Mouse (Mus musculus) left cerebral cortex, postnatal 14 days (tissue): ENCODE measurements around the gene Prkaa2. TPM values are rescaled to one million over a fixed set of nuclear protein-coding genes. Genes with fewer than 3 reads are reported as not detected.

ENCODE experiments used
- DNase-seq, 2 experiments: peaks; one replicate each; pipeline ENCODE4 v3.0.0; 2021 to 2022; ENCODE audit warnings: low spot score in 2 of 2, mixed read lengths in 1 of 2
- intact Hi-C: fragments of 180-260 bp; cut with DNase I; formaldehyde crosslinking; loops from one replicate; pipeline ENCODE4 v1.15.1; 2025
- total RNA-seq, 2 experiments: library from RNA; stranded (reverse); gene quantifications; 2 replicates each; pipeline ENCODE4 v1.2.3; 2021

Gene Prkaa2
- total RNA-seq, 2 experiments from 2014 or later = 33.2 to 33.6 TPM

- intact Hi-C loops = no loop called here
- DNase-seq = no peak
Measured at GRCm38 (mm10) chr4:105111770-105112169, 2.1 kb upstream of the Prkaa2 start.

GRCm38 (mm10) chr4:105110684-105111035 is 970 bp upstream of the Prkaa2 start:
- no peak for DNase-seq
- intact Hi-C loops = no loop called here

- intact Hi-C loops = loop anchor here (5.0 kb wide), 1 partner anchor 78 kb away; no protein-coding TSS in a partner anchor
Measured at GRCm38 (mm10) chr4:105109990-105110683, 447 bp upstream of the Prkaa2 start.

GRCm38 (mm10) chr4:105108641-105109198 is 970 bp downstream of the Prkaa2 start:
- intact Hi-C loops = loop anchor here (5.0 kb wide), 1 partner anchor 76 kb away; no protein-coding TSS in a partner anchor
- no peak for DNase-seq

More at GRCm38 (mm10) chr4:105109990-105110683, 447 bp upstream of the Prkaa2 start:
- DNase-seq = peak; percentile 34 to 69

GRCm38 (mm10) chr4:105107943-105108640 is 1.6 kb downstream of the Prkaa2 start:
- intact Hi-C loops = loop anchor here (5.0 kb wide), 1 partner anchor 76 kb away; no protein-coding TSS in a partner anchor
- DNase-seq = no peak

GRCm38 (mm10) chr4:105104099-105104872 is 5.4 kb downstream of the Prkaa2 start:
- no peak for DNase-seq
- intact Hi-C loops = no loop called here

GRCm38 (mm10) chr4:105101337-105101688 is 8.4 kb downstream of the Prkaa2 start:
- DNase-seq = no peak
- intact Hi-C loops = no loop called here

- peak in 1 of 2 experiments; percentile 37 for DNase-seq
- intact Hi-C loops = no loop called here
Measured at GRCm38 (mm10) chr4:105100508-105101336, 9.0 kb downstream of the Prkaa2 start.

- no peak for DNase-seq
- intact Hi-C loops = no loop called here
Measured at GRCm38 (mm10) chr4:105098660-105099059, 11.0 kb downstream of the Prkaa2 start.

GRCm38 (mm10) chr4:105098158-105098557 is 11.5 kb downstream of the Prkaa2 start:
- intact Hi-C loops = no loop called here
- peak in 1 of 2 experiments; percentile 31 for DNase-seq

GRCm38 (mm10) chr4:105095316-105095715 is 14.4 kb downstream of the Prkaa2 start:
- no peak for DNase-seq
- intact Hi-C loops = no loop called here

GRCm38 (mm10) chr4:105093951-105094350 is 15.7 kb downstream of the Prkaa2 start:
- intact Hi-C loops = no loop called here
- DNase-seq = no peak

GRCm38 (mm10) chr4:105090417-105090816 is 19.3 kb downstream of the Prkaa2 start:
- intact Hi-C loops = no loop called here
- no peak for DNase-seq

- DNase-seq = no peak
- intact Hi-C loops = no loop called here
Measured at GRCm38 (mm10) chr4:105089386-105089785, 20.3 kb downstream of the Prkaa2 start.

- intact Hi-C loops = no loop called here
- DNase-seq = no peak
Measured at GRCm38 (mm10) chr4:105088671-105089070, 21.0 kb downstream of the Prkaa2 start.

- DNase-seq = no peak
- intact Hi-C loops = no loop called here
Measured at GRCm38 (mm10) chr4:105076152-105076551, 33.5 kb downstream of the Prkaa2 start.

- intact Hi-C loops = no loop called here
- no peak for DNase-seq
Measured at GRCm38 (mm10) chr4:105071761-105072427, 37.8 kb downstream of the Prkaa2 start.

- intact Hi-C loops = no loop called here
- peak; percentile 44 to 74 for DNase-seq
Measured at GRCm38 (mm10) chr4:105070982-105071381, 38.7 kb downstream of the Prkaa2 start.
